Mouse (Mus musculus) olfactory bulb, adult 2 months (tissue): Measurements from ENCODE around the gene Asdurf. TPM values are rescaled to one million over a fixed set of nuclear protein-coding genes. Genes with fewer than 3 reads are reported as not detected.
"Not testable (repeated sequence)": the region's sequence is repeated elsewhere in the genome, so short reads cannot be mapped to it uniquely, and the experiment has no call there.

ENCODE experiments used
- H3K27ac ChIP-seq: fragments of 200-500 bp; 2 replicates; pipeline ENCODE4 v1.5.1; 2012; ENCODE audit warnings: low read depth, low read length; ENCODE audit not compliant: insufficient read depth
- H3K4me1 ChIP-seq: fragments of 200-500 bp; 2 replicates; pipeline ENCODE4 v1.6.1; 2012; ENCODE audit warnings: low read length; ENCODE audit not compliant: control insufficient read depth, insufficient read depth
- H3K4me3 ChIP-seq: fragments of 200-500 bp; 2 replicates; pipeline ENCODE4 v1.5.1; 2012; ENCODE audit warnings: mild to moderate bottlenecking, low read depth, low read length, moderate library complexity; ENCODE audit not compliant: insufficient read depth
- CTCF ChIP-seq: fragments of 200-500 bp; IDR thresholded peaks from 2 replicates; pipeline ENCODE4 v1.5.1; 2012; ENCODE audit warnings: low read depth, mild to moderate bottlenecking, low read length, moderate library complexity; ENCODE audit not compliant: insufficient read depth
- POLR2A ChIP-seq: fragments of 200-500 bp; IDR thresholded peaks from 2 replicates; pipeline ENCODE4 v1.6.1; 2012; ENCODE audit warnings: mild to moderate bottlenecking, low read depth, low read length, moderate library complexity; ENCODE audit not compliant: insufficient read depth
- WGBS: fragments of 180-500 bp; shearing (Covaris S2); methylation state at CpG from one replicate; pipeline ENCODE4 v1.1.7; 2018; 5-methylcytosine and 5-hydroxymethylcytosine counted together
- polyA plus RNA-seq: library from polyadenylated mRNA; stranded (reverse); fragments of >200 nt; gene quantifications from 2 replicates; pipeline ENCODE4 v1.2.4, GENCODE M21; 2012; ENCODE audit warnings: low replicate concordance; ENCODE audit not compliant: missing spikeins, insufficient read depth, insufficient read length

The Asdurf gene
- not detected in 2 replicates for polyA plus RNA-seq

GRCm38 (mm10) chr1:53352327-53353261 is at the start of gene Asdurf, which contains the start of the genes Gm28551 and Asnsd1:
Gene Asdurf, minus strand, starts transcription at chr1:53352619.
Gene Gm28551, minus strand, starts transcription at chr1:53352667.
Gene Asnsd1, minus strand, starts transcription at chr1:53352752.
- Histone ChIP-seq H3K4me1 (no peaks in the 10 kb centered on the region), H3K27ac (peak within 1 kb of the TSS; percentile 47), H3K4me3 (peak within 1 kb of the TSS; percentile 97)
- TF ChIP-seq CTCF (no peak), POLR2A (peak; percentile 95)
- whole genome bisulfite sequencing: under 1% methylated on average over 44 of the region's 44 CpGs

- not testable (repeated sequence) for H3K4me3 ChIP-seq, H3K27ac ChIP-seq, H3K4me1 ChIP-seq
- WGBS: 39% methylated on average over 21 of the region's 21 CpGs
Observed at GRCm38 (mm10) chr1:53393936-53394760, 41.7 kb upstream of the Asdurf start.

- no peak overlapping the region for H3K4me3 ChIP-seq
- no peak overlapping the region for H3K27ac ChIP-seq
- no peaks in the 10 kb centered on the region for H3K4me1 ChIP-seq
- WGBS: 92% methylated on average over 14 of the region's 14 CpGs
- no peak for TF ChIP-seq POLR2A
- no peak for TF ChIP-seq CTCF
Observed at GRCm38 (mm10) chr1:53388762-53389161, 36.3 kb upstream of the Asdurf start.

DNA sequence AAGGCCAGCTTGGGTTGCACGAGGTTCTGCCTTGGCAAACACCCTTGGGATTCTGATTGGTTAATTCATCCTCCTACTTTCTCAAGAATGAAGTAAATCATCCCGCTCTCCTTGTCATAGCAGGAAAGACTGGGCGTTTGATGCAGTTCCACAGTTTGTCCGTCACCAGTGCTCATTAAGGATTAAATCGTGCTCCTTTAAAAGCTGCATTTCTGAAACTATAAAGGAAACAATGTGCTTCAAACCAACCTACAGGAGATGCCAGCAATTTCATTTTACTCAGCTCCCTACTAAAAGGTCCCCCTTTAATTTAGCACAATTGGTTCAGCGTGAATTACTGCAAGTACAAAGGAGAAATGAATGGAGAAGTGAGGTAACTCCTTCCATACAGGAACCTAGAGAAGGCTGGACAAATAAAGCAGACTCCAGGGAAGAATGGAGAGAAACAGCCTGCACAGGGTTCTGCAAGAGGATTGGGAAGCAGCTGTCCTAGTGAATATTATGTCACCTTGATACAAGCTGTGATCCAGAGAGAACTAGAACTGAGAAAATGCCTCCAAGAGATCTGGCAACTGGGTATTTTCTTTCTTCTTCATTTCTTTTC is 31.8 kb upstream of the Asdurf start:
- WGBS: 35% methylated on average over 6 of the region's 6 CpGs
- H3K4me3 ChIP-seq: no peak overlapping the region
- TF ChIP-seq CTCF (no peak), POLR2A (no peak)
- H3K4me1 ChIP-seq: no peaks in the 10 kb centered on the region
- no peak overlapping the region for H3K27ac ChIP-seq

- TF ChIP-seq POLR2A (no peak), CTCF (no peak)
- H3K4me1 ChIP-seq: no peaks in the 10 kb centered on the region
- no peak overlapping the region for H3K4me3 ChIP-seq
- WGBS: 79% methylated on average over 3 of the region's 3 CpGs
- no peak overlapping the region for H3K27ac ChIP-seq
Observed at GRCm38 (mm10) chr1:53377731-53378130, 25.3 kb upstream of the Asdurf start.

- H3K4me3 ChIP-seq, H3K27ac ChIP-seq, H3K4me1 ChIP-seq: not testable (repeated sequence)
- WGBS: 91% methylated on average over 2 of the region's 2 CpGs
Observed at GRCm38 (mm10) chr1:53375965-53376364, 23.5 kb upstream of the Asdurf start.

- Histone ChIP-seq H3K4me1 (no peaks in the 10 kb centered on the region), H3K27ac (no peak overlapping the region), H3K4me3 (no peak overlapping the region)
- no peak for TF ChIP-seq CTCF
- no peak for TF ChIP-seq POLR2A
Observed at GRCm38 (mm10) chr1:53358988-53359387, 6.6 kb upstream of the Asdurf start.

DNA sequence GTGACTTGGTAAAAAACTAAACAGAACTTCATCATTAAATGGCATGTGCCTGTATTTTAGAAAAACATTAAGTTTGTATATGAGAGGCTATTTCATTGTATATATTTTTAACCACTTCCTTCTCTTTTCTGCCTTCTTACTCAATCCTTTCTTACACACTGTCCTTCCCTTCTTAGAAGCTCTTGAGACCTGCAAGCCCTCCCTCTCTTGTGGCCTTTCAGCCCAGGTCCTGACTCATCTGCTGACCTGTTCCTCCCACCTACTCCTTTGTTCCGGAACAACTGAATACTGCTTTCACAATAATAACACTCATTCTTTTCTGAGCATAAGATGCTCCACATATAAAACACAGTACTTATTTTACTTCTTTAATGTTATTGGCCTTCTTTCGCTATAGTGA is 11.3 kb downstream of the Asdurf start:
- Histone ChIP-seq H3K4me3 (no peak overlapping the region), H3K4me1 (no peaks in the 10 kb centered on the region), H3K27ac (no peak overlapping the region)
- TF ChIP-seq CTCF: no peak
- no peak for TF ChIP-seq POLR2A
- 95% methylated on average over 2 of the region's 2 CpGs for WGBS

GRCm38 (mm10) chr1:53337403-53337802 is 15.0 kb downstream of the Asdurf start:
- not testable (repeated sequence) for H3K4me1 ChIP-seq, H3K4me3 ChIP-seq, H3K27ac ChIP-seq
- 62% methylated on average over 2 of the region's 2 CpGs for WGBS
